Mouse (Mus musculus) gastrocnemius, postnatal 14 days (tissue): ENCODE data around the gene Prl8a2. TPM values are rescaled to one million over a fixed set of nuclear protein-coding genes. Genes with fewer than 3 reads are reported as not detected.

Experiments
- DNase-seq: peaks from one replicate; pipeline ENCODE4 v3.0.0; 2021; ENCODE audit warnings: mixed read lengths
- intact Hi-C: fragments of 180-260 bp; cut with DNase I; formaldehyde crosslinking; loops from one replicate; pipeline ENCODE4 v1.15.1; 2025; ENCODE audit warnings: low total_unique reads
- long read RNA-seq, 2 experiments: library from polyadenylated mRNA; stranded (forward); transcript quantifications; one replicate each; pipeline ENCODE4 v2.0.0; 2021
- total RNA-seq, 2 experiments: library from RNA; stranded (reverse); gene quantifications; 2 replicates each; pipeline ENCODE4 v1.2.3; 2021

Prl8a2 gene
- total RNA-seq: not detected
- long read RNA-seq, experiment 1: 0 reads
- long read RNA-seq, experiment 2: 0 reads

DNA sequence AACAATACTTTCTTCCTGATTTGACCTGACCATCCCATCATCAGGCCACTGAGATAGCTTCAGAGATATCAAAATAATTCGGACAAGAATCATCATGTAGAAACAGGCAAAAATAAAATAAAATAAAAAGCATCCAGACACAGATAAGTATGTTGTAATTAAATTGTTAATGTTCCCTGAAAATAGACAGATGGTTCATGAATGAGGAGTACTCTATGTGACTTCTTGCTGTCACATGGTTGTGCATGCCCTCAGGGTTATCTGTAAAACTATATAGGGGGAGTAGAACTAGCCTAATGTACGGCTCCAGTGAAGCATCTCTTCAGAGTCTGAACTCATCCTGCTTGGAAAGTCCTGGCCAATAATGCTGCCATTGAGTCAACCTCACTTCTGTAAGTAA, at the start of gene Prl8a2:
Gene Prl8a2, plus strand, starts transcription at position 301 of the 400 bp plus-strand sequence.
- intact Hi-C loops: no loop called here
- DNase-seq: no peak

- no peak for DNase-seq
- intact Hi-C loops: no loop called here
Measured at GRCm38 (mm10) chr13:27312334-27313225, 32.9 kb upstream of the Prl8a2 start, which contains the start of gene Prl6a1. Gene Prl6a1 (plus strand): TSS chr13:27312627.

DNA sequence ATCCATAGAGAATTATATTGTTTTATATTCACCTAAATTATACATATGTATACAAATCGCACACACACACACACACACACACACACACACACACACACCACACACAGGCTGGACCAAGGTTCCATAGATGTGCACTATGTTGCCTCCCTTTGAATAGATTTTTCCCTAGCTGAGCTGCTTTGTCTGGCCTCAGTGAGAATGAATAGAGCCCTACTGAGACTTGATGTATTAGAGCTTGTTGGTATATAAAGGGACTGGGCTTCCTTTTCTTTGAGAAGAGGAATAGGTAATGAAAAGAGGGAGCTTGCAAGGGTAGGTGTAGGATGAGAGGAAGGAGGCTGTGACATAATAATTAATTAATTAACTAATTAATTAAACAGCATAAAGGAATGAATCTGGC, 10.5 kb upstream of the Prl8a2 start:
- intact Hi-C loops: no loop called here
- no peak for DNase-seq

DNA sequence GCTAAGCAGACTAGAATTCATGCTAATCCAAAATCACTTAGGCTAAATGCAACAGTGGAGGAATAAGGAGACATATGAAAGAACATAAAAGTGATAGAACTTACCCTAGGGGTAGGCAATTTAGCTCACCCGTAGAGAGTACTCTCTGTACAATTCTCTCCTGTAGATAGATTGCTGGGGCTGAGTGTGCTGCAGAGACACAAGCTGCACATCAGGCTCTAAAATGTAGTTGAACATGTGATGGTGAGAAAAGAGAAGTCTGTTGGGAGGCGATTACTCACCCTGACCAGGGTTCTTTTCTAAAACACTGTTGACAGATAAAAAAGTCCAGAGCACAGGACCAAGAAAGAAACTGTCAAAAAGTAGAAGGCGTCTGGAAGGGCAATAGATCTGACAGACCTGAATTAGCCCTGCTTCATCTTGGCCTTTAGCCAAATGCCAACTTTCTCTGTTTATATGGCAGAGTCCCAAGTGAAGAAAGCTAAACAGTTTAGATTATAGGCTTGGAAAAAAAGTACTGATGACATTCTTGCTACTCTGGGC, 2.7 kb upstream of the Prl8a2 start:
- DNase-seq: no peak
- intact Hi-C loops: no loop called here

GRCm38 (mm10) chr13:27390746-27391145, 45.3 kb downstream of the Prl8a2 start, which contains the start of gene Prl2b1:
Gene Prl2b1 (minus strand): TSS chr13:27390846.
- intact Hi-C loops: no loop called here
- DNase-seq: no peak

GRCm38 (mm10) chr13:27399061-27399724, 53.7 kb downstream of the Prl8a2 start:
- intact Hi-C loops: no loop called here
- DNase-seq: no peak

Other genes starting within 250 kb of the Prl8a2 start
- gene Prl3d2, start 224.0 kb upstream of the Prl8a2 start, total RNA-seq: not detected
- gene Prl3d3, start 188.9 kb upstream of the Prl8a2 start, total RNA-seq: not detected
- not detected for gene Prl3c1, start 149.0 kb upstream of the Prl8a2 start, total RNA-seq
- gene Prl3b1, start 103.8 kb upstream of the Prl8a2 start, total RNA-seq: not detected
- gene Prl3a1, start 86.2 kb upstream of the Prl8a2 start, total RNA-seq: not detected
- not detected for gene Prl6a1, start 33.0 kb upstream of the Prl8a2 start, total RNA-seq
- not detected for gene Prl2b1, start 45.2 kb downstream of the Prl8a2 start, total RNA-seq
- gene Prl8a6, start 93.0 kb downstream of the Prl8a2 start, total RNA-seq: not detected
- not detected for gene Prl8a8, start 167.5 kb downstream of the Prl8a2 start, total RNA-seq
- not detected for gene Prl8a9, start 218.9 kb downstream of the Prl8a2 start, total RNA-seq
- not detected for gene Prl8a1, start 236.5 kb downstream of the Prl8a2 start, total RNA-seq